Mouse (Mus musculus) lung, postnatal 0 days (tissue): ENCODE measurements around the gene Pou2f3.

Experiments used
- CTCF ChIP-seq: IDR thresholded peaks from 2 replicates; pipeline ENCODE4 v1.5.1; 2016; ENCODE audit warnings: antibody characterized with exemption, mild to moderate bottlenecking
- EP300 ChIP-seq: IDR thresholded peaks from 2 replicates; pipeline ENCODE4 v1.6.1; 2016; ENCODE audit warnings: antibody characterized with exemption, mild to moderate bottlenecking, control low read depth

DNA sequence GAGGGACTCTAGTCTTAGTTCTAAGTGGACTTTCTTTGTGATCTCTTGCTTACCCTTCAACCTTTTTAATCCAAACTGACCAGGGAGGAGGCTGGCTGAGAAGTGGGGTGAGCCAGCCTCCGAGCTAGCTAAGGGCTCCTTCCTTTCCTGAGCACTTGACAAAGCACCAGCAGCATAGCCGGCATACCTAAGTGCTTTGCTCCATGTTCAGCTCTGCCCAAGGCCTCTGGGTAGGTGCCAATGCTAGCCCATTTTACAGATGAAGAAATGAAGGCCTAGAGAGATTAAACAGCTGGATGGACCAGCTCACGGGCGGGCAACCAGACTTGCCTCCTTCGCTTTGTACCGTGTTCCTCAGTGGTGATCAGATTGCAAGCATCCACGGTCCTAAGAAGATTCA is 26.4 kb upstream of the Pou2f3 start:
- TF ChIP-seq EP300 (no peak), CTCF (no peak)
